Mouse (Mus musculus) kidney, postnatal 0 days (tissue): ENCODE data around the gene Zbtb20. TPM values are rescaled to one million over a fixed set of nuclear protein-coding genes. Genes with fewer than 3 reads are reported as not detected.

Source experiments
- ATAC-seq: fragments of 200-750 bp; cut with Nextera tagmentation; replicated peaks from 2 replicates; pipeline ENCODE4 v1.8.0; 2017; ENCODE audit warnings: low read depth, moderate number of reproducible peaks, moderate TSS enrichment, moderate library complexity; ENCODE audit not compliant: low FRiP score
- DNase-seq: peaks from one replicate; pipeline ENCODE4 v3.0.0-alpha.2; 2016; ENCODE audit warnings: low spot score
- H3K27ac ChIP-seq: fragments of 300-500 bp; sonication (generic); 2 replicates; pipeline ENCODE4 v1.5.1; 2014; ENCODE audit warnings: mild to moderate bottlenecking
- H3K27me3 ChIP-seq: fragments of 300-500 bp; sonication (generic); 2 replicates; pipeline ENCODE4 v1.6.1; 2014; ENCODE audit warnings: low read length, mixed read lengths; ENCODE audit not compliant: insufficient read depth
- H3K36me3 ChIP-seq: fragments of 300-500 bp; sonication (generic); 2 replicates; pipeline ENCODE4 v1.6.1; 2014; ENCODE audit warnings: low read length, mixed read lengths; ENCODE audit not compliant: insufficient read depth
- H3K4me1 ChIP-seq: fragments of 300-500 bp; sonication (generic); replicated peaks from 2 replicates; pipeline ENCODE4 v1.6.1; 2014; ENCODE audit warnings: antibody characterized with exemption, low read length, mixed read lengths; ENCODE audit not compliant: insufficient read depth
- H3K4me2 ChIP-seq: fragments of 300-500 bp; sonication (generic); 2 replicates; pipeline ENCODE4 v1.6.1; 2014; ENCODE audit warnings: mild to moderate bottlenecking, low read length, moderate library complexity, mixed read lengths
- H3K4me3 ChIP-seq: fragments of 300-500 bp; sonication (generic); replicated peaks from 2 replicates; pipeline ENCODE4 v1.5.1; 2014; ENCODE audit warnings: low read depth, low read length
- H3K9ac ChIP-seq: fragments of 300-500 bp; sonication (generic); 2 replicates; pipeline ENCODE4 v1.6.1; 2014; ENCODE audit warnings: low read depth, low read length
- H3K9me3 ChIP-seq: fragments of 300-500 bp; sonication (generic); replicated peaks from 2 replicates; pipeline ENCODE4 v1.6.1; 2016; ENCODE audit warnings: low read length, inconsistent platforms, mixed read lengths
- CTCF ChIP-seq: IDR thresholded peaks from 2 replicates; pipeline ENCODE4 v1.5.1; 2016; ENCODE audit warnings: antibody characterized with exemption, low read depth, mild to moderate bottlenecking, moderate library complexity
- WGBS: fragments of 180-500 bp; shearing (Covaris S2); extraction: QIAGEN DNeasy Blood & Tissue Kit; methylation state at CpG from one replicate; pipeline ENCODE4 v1.1.7; 2014; 5-methylcytosine and 5-hydroxymethylcytosine counted together
- polyA plus RNA-seq: library from polyadenylated mRNA; unstranded; fragments of >200 nt; fragmentation: Nextera tagmentation; extraction: Ambion mirVana; gene quantifications from 2 replicates; pipeline ENCODE4 v1.2.1, GENCODE M21; 2015

The Zbtb20 gene
- polyA plus RNA-seq, 1 experiment from 2014 or later, result 36.8 TPM

- 77% methylated on average over 2 of the region's 2 CpGs for WGBS
These were observed 296.5 kb downstream of the Zbtb20 start for GRCm38 (mm10) chr16:43172139-43172538.

GRCm38 (mm10) chr16:43172912-43173311, 297.2 kb downstream of the Zbtb20 start:
- Histone ChIP-seq H3K4me1 (no peaks in the 10 kb centered on the region), H3K36me3 (no peaks in the 10 kb centered on the region), H3K9ac (no peak overlapping the region), H3K4me3 (no peak overlapping the region), H3K9me3 (no peaks in the 10 kb centered on the region), H3K4me2 (no peak overlapping the region), H3K27ac (no peak overlapping the region), H3K27me3 (no peaks in the 10 kb centered on the region)
- ATAC-seq (no peak), DNase-seq (no peak)
- no peak for TF ChIP-seq CTCF
- 93% methylated on average over 1 of the region's 1 CpGs for WGBS

More at GRCm38 (mm10) chr16:43172139-43172538, 296.5 kb downstream of the Zbtb20 start:
- no peak for DNase-seq
- Histone ChIP-seq H3K27me3 (no peaks in the 10 kb centered on the region), H3K9ac (no peak overlapping the region), H3K4me3 (no peak overlapping the region), H3K4me2 (no peak overlapping the region), H3K9me3 (no peaks in the 10 kb centered on the region), H3K27ac (no peak overlapping the region), H3K36me3 (no peaks in the 10 kb centered on the region), H3K4me1 (no peaks in the 10 kb centered on the region)
- no peak for ATAC-seq
- TF ChIP-seq CTCF, result no peak

- DNase-seq (no peak), ATAC-seq (no peak)
- H3K36me3 ChIP-seq, result no peaks in the 10 kb centered on the region
- no peak overlapping the region for H3K4me2 ChIP-seq
- H3K9ac ChIP-seq, result no peak overlapping the region
- H3K4me1 ChIP-seq, result no peaks in the 10 kb centered on the region
- WGBS, result 86% methylated on average over 2 of the region's 2 CpGs
- H3K4me3 ChIP-seq, result no peak overlapping the region
- H3K9me3 ChIP-seq, result no peaks in the 10 kb centered on the region
- no peak for TF ChIP-seq CTCF
- H3K27me3 ChIP-seq, result no peaks in the 10 kb centered on the region
- no peak overlapping the region for H3K27ac ChIP-seq
These were observed 299.1 kb downstream of the Zbtb20 start for GRCm38 (mm10) chr16:43174815-43175214.

GRCm38 (mm10) chr16:43181038-43181437, 305.4 kb downstream of the Zbtb20 start:
- Histone ChIP-seq H3K4me1 (no peaks in the 10 kb centered on the region), H3K4me3 (no peak overlapping the region), H3K9me3 (no peaks in the 10 kb centered on the region), H3K27ac (no peak overlapping the region), H3K27me3 (no peaks in the 10 kb centered on the region), H3K36me3 (no peaks in the 10 kb centered on the region), H3K9ac (no peak overlapping the region), H3K4me2 (no peak overlapping the region)
- DNase-seq, result no peak
- no peak for ATAC-seq
- WGBS, result 74% methylated on average over 1 of the region's 1 CpGs
- no peak for TF ChIP-seq CTCF

GRCm38 (mm10) chr16:43190390-43190789, 314.7 kb downstream of the Zbtb20 start:
- no peak overlapping the region for H3K9ac ChIP-seq
- no peaks in the 10 kb centered on the region for H3K4me1 ChIP-seq
- no peak for ATAC-seq
- no peaks in the 10 kb centered on the region for H3K27me3 ChIP-seq
- no peak for DNase-seq
- no peak overlapping the region for H3K27ac ChIP-seq
- WGBS, result 100% methylated on average over 1 of the region's 1 CpGs
- H3K4me3 ChIP-seq, result no peak overlapping the region
- H3K4me2 ChIP-seq, result no peak overlapping the region
- H3K36me3 ChIP-seq, result no peaks in the 10 kb centered on the region
- TF ChIP-seq CTCF, result no peak
- no peaks in the 10 kb centered on the region for H3K9me3 ChIP-seq

GRCm38 (mm10) chr16:43191060-43191850, 315.6 kb downstream of the Zbtb20 start:
- Histone ChIP-seq H3K27me3 (no peaks in the 10 kb centered on the region), H3K4me3 (no peak overlapping the region), H3K36me3 (no peaks in the 10 kb centered on the region), H3K9ac (no peak overlapping the region), H3K4me1 (no peaks in the 10 kb centered on the region), H3K4me2 (no peak overlapping the region), H3K9me3 (no peaks in the 10 kb centered on the region), H3K27ac (no peak overlapping the region)
- WGBS, result 89% methylated on average over 9 of the region's 9 CpGs
- ATAC-seq, result no peak
- no peak for TF ChIP-seq CTCF
- no peak for DNase-seq
